Mouse (Mus musculus) small intestine, adult 2 months (tissue): ENCODE results near the gene Pard3.

Source experiments
- CTCF ChIP-seq: fragments of 200-500 bp; IDR thresholded peaks from 2 replicates; pipeline ENCODE4 v1.5.1; 2012; ENCODE audit warnings: low read depth, mild to moderate bottlenecking, control low read depth, inconsistent platforms, low read length, moderate library complexity, mixed read lengths; ENCODE audit not compliant: insufficient replicate concordance, insufficient read length; ENCODE audit errors: extremely low read depth
- POLR2A ChIP-seq: fragments of 200-500 bp; IDR thresholded peaks from 2 replicates; pipeline ENCODE4 v1.6.1; 2012; ENCODE audit warnings: low read depth, mild to moderate bottlenecking, control low read depth, inconsistent platforms, low read length, moderate library complexity

DNA sequence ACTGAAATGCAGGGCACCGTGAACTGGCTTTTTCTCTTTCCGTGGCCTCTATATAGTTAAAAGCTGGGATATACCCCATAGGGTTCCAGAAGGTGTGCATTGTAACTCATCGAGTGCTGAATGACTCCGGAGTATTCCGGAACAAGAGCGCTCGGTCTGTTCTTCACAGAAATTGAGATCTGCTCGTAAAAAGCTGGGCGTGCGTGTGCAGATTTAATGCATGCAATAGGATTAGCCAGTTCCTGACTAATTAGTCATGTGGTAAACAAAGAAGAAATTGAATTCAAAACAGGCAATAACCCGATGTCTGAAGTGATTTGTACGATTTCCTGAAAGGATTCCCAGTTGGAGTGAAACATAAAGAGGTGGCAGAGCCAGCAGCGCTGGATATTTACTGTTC lies 489.1 kb downstream of the Pard3 start:
- TF ChIP-seq CTCF (no peak), POLR2A (no peak)
